Mouse (Mus musculus) ES-E14 (cell line): ENCODE results near the gene Agap1.

Experiments used
- CHD2 ChIP-seq: IDR thresholded peaks from 2 replicates; pipeline ENCODE4 v1.6.1; 2014; ENCODE audit warnings: mild to moderate bottlenecking, low read depth, low read length, inconsistent platforms
- ZC3H11A ChIP-seq: IDR thresholded peaks from 2 replicates; pipeline ENCODE4 v1.6.1; 2012; ENCODE audit warnings: low read depth, mild to moderate bottlenecking, inconsistent platforms, low read length, borderline replicate concordance
- ZNF384 ChIP-seq: IDR thresholded peaks from 2 replicates; pipeline ENCODE4 v1.6.1; 2012; ENCODE audit warnings: low read depth, low read length, inconsistent platforms

GRCm38 (mm10) chr1:89673071-89673470 lies 218.5 kb downstream of the Agap1 start:
- TF ChIP-seq ZC3H11A (no peak), ZNF384 (no peak), CHD2 (no peak)
